Mouse (Mus musculus) hindbrain, embryonic 11.5 days (tissue): ENCODE results near the gene Washc3. TPM values are rescaled to one million over a fixed set of nuclear protein-coding genes. Genes with fewer than 3 reads are reported as not detected.

Source experiments
- ATAC-seq: fragments of 200-750 bp; cut with Nextera tagmentation; 2 replicates; pipeline ENCODE4 v1.8.0; 2017; ENCODE audit warnings: mild to moderate bottlenecking, moderate TSS enrichment, moderate library complexity; ENCODE audit not compliant: low FRiP score
- DNase-seq: peaks from one replicate; pipeline ENCODE4 v3.0.0-alpha.2; 2015; ENCODE audit warnings: low spot score
- H3K27ac ChIP-seq: fragments of 300-500 bp; sonication (generic); 2 replicates; pipeline ENCODE4 v1.5.1; 2014; ENCODE audit warnings: mild to moderate bottlenecking, low read depth, low read length
- H3K27me3 ChIP-seq: fragments of 300-500 bp; sonication (generic); 2 replicates; pipeline ENCODE4 v1.6.1; 2014; ENCODE audit warnings: mild to moderate bottlenecking, low read length, moderate library complexity, mixed read lengths; ENCODE audit not compliant: control insufficient read depth, insufficient read depth
- H3K36me3 ChIP-seq: fragments of 300-500 bp; sonication (generic); 2 replicates; pipeline ENCODE4 v1.6.1; 2014; ENCODE audit warnings: mild to moderate bottlenecking, low read length, moderate library complexity, mixed read lengths; ENCODE audit not compliant: control insufficient read depth, insufficient read depth
- H3K4me1 ChIP-seq: fragments of 300-500 bp; sonication (generic); replicated peaks from 2 replicates; pipeline ENCODE4 v1.6.1; 2014; ENCODE audit warnings: low read length, mixed read lengths; ENCODE audit not compliant: control insufficient read depth, insufficient read depth
- H3K4me2 ChIP-seq: fragments of 300-500 bp; sonication (generic); replicated peaks from 2 replicates; pipeline ENCODE4 v1.6.1; 2014; ENCODE audit warnings: mild to moderate bottlenecking, low read depth, low read length
- H3K4me3 ChIP-seq: fragments of 300-500 bp; sonication (generic); 2 replicates; pipeline ENCODE4 v1.5.1; 2014; ENCODE audit warnings: low read depth, low read length
- H3K9ac ChIP-seq: fragments of 300-500 bp; sonication (generic); 2 replicates; pipeline ENCODE4 v1.6.1; 2014; ENCODE audit warnings: low read depth, low read length
- H3K9me3 ChIP-seq: fragments of 300-500 bp; sonication (generic); 2 replicates; pipeline ENCODE4 v1.6.1; 2016; ENCODE audit warnings: low read length; ENCODE audit not compliant: control insufficient read depth
- WGBS: fragments of 180-500 bp; shearing (Covaris S2); extraction: QIAGEN DNeasy Blood & Tissue Kit; methylation state at CpG from one replicate; pipeline ENCODE4 v1.1.7; 2014; 5-methylcytosine and 5-hydroxymethylcytosine counted together
- polyA plus RNA-seq: library from polyadenylated mRNA; unstranded; fragments of >200 nt; fragmentation: Nextera tagmentation; extraction: Ambion mirVana; gene quantifications from 2 replicates; pipeline ENCODE4 v1.2.1, GENCODE M21; 2014

The Washc3 gene
- polyA plus RNA-seq, 1 experiment from 2014 or later: 46.0 TPM

- Histone ChIP-seq H3K27ac (no peak overlapping the region), H3K36me3 (no peaks in the 10 kb centered on the region), H3K4me3 (no peak overlapping the region), H3K9me3 (no peaks in the 10 kb centered on the region), H3K9ac (no peak overlapping the region), H3K4me1 (no peaks in the 10 kb centered on the region), H3K27me3 (no peaks in the 10 kb centered on the region), H3K4me2 (no peak overlapping the region)
- DNase-seq (no peak), ATAC-seq (no peak)
- WGBS: 85% methylated on average over 5 of the region's 5 CpGs
Measured at GRCm38 (mm10) chr10:88274045-88274444, 73.2 kb downstream of the Washc3 start.

GRCm38 (mm10) chr10:88281699-88282098 lies 80.8 kb downstream of the Washc3 start:
- 87% methylated on average over 3 of the region's 3 CpGs for WGBS
- ATAC-seq: no peak
- DNase-seq: no peak

GRCm38 (mm10) chr10:88284343-88284990 lies 83.6 kb downstream of the Washc3 start:
- H3K4me3 ChIP-seq: no peak overlapping the region
- no peak overlapping the region for H3K9ac ChIP-seq
- H3K9me3 ChIP-seq: no peaks in the 10 kb centered on the region
- WGBS: 88% methylated on average over 4 of the region's 4 CpGs
- DNase-seq: no peak
- ATAC-seq: no peak
- H3K4me2 ChIP-seq: no peak overlapping the region
- H3K27ac ChIP-seq: no peak overlapping the region
- H3K27me3 ChIP-seq: no peaks in the 10 kb centered on the region
- H3K36me3 ChIP-seq: no peaks in the 10 kb centered on the region
- no peaks in the 10 kb centered on the region for H3K4me1 ChIP-seq

More at GRCm38 (mm10) chr10:88281699-88282098, 80.8 kb downstream of the Washc3 start:
- Histone ChIP-seq H3K4me1 (no peaks in the 10 kb centered on the region), H3K36me3 (no peaks in the 10 kb centered on the region), H3K27ac (no peak overlapping the region), H3K4me2 (no peak overlapping the region), H3K4me3 (no peak overlapping the region), H3K27me3 (no peaks in the 10 kb centered on the region), H3K9ac (no peak overlapping the region), H3K9me3 (no peaks in the 10 kb centered on the region)

GRCm38 (mm10) chr10:88287261-88287660 lies 86.4 kb downstream of the Washc3 start:
- H3K27me3 ChIP-seq: no peaks in the 10 kb centered on the region
- no peak overlapping the region for H3K9ac ChIP-seq
- H3K4me3 ChIP-seq: no peak overlapping the region
- no peaks in the 10 kb centered on the region for H3K9me3 ChIP-seq
- no peak overlapping the region for H3K4me2 ChIP-seq
- 83% methylated on average over 8 of the region's 8 CpGs for WGBS
- ATAC-seq (no peak), DNase-seq (no peak)
- H3K27ac ChIP-seq: no peak overlapping the region
- no peaks in the 10 kb centered on the region for H3K4me1 ChIP-seq
- no peaks in the 10 kb centered on the region for H3K36me3 ChIP-seq

GRCm38 (mm10) chr10:88288061-88288460 lies 87.2 kb downstream of the Washc3 start:
- H3K9me3 ChIP-seq: no peaks in the 10 kb centered on the region
- 94% methylated on average over 10 of the region's 10 CpGs for WGBS
- DNase-seq (no peak), ATAC-seq (no peak)
- no peak overlapping the region for H3K4me3 ChIP-seq
- H3K4me2 ChIP-seq: no peak overlapping the region
- no peak overlapping the region for H3K9ac ChIP-seq
- H3K27ac ChIP-seq: no peak overlapping the region
- no peaks in the 10 kb centered on the region for H3K4me1 ChIP-seq
- no peaks in the 10 kb centered on the region for H3K27me3 ChIP-seq
- no peaks in the 10 kb centered on the region for H3K36me3 ChIP-seq

GRCm38 (mm10) chr10:88295091-88295490 lies 94.2 kb downstream of the Washc3 start:
- no peak for DNase-seq
- Histone ChIP-seq H3K36me3 (no peaks in the 10 kb centered on the region), H3K27ac (no peak overlapping the region), H3K4me3 (no peak overlapping the region), H3K9ac (no peak overlapping the region), H3K27me3 (no peaks in the 10 kb centered on the region), H3K9me3 (no peaks in the 10 kb centered on the region), H3K4me1 (no peaks in the 10 kb centered on the region), H3K4me2 (no peak overlapping the region)
- 95% methylated on average over 6 of the region's 6 CpGs for WGBS
- ATAC-seq: no peak

Other genes starting within 250 kb of the Washc3 start
- 1.0 and 1.5 TPM in 2 replicates for gene Pmch, start 110.0 kb upstream of the Washc3 start, polyA plus RNA-seq
- gene Parpbp, start 54.2 kb upstream of the Washc3 start, polyA plus RNA-seq: 12.8 and 14.3 TPM in 2 replicates
- gene Nup37, start 54.1 kb upstream of the Washc3 start, polyA plus RNA-seq: 91.5 and 93.8 TPM in 2 replicates
- gene Dram1, start 178.0 kb downstream of the Washc3 start, polyA plus RNA-seq: 0.59 and 1.0 TPM in 2 replicates
- gene Gnptab, start 178.0 kb downstream of the Washc3 start, polyA plus RNA-seq: 9.7 and 11.1 TPM in 2 replicates